Mouse (Mus musculus) MEL (cell line): ENCODE measurements at regions not wholly inside any gene's neighbourhood (a gene's known extent, or its start where the extent isn't known, plus 50 kb on each side); places are given as distances from the start of the nearest gene placed in this dataset.

ENCODE experiments used
- DNase-seq: peaks from one replicate; pipeline ENCODE4 v3.0.0; 2011; ENCODE audit warnings: low read depth, low spot score
- H3K27ac ChIP-seq: 2 replicates; pipeline ENCODE4 v1.5.1; 2012; ENCODE audit warnings: low read depth, mild to moderate bottlenecking, control low read depth, low read length, moderate library complexity; ENCODE audit not compliant: control insufficient read depth
- H3K27me3 ChIP-seq, 2 experiments: fragments of 150-350 bp in 1 of 2; sonication (generic) in 1 of 2; 2 replicates each; pipeline ENCODE4 v1.6.1; 2012; ENCODE audit warnings: low read length in 2 of 2, mild to moderate bottlenecking in 2 of 2, improper control_type of control experiment in 1 of 2, moderate library complexity in 1 of 2; ENCODE audit not compliant: insufficient read depth in 2 of 2, control insufficient read depth in 1 of 2
- H3K36me3 ChIP-seq, 2 experiments: 2 replicates each; pipeline ENCODE4 v1.6.1; 2012 to 2014; ENCODE audit warnings: low read length in 2 of 2, improper control_type of control experiment in 1 of 2, inconsistent platforms in 1 of 2, mild to moderate bottlenecking in 1 of 2; ENCODE audit not compliant: insufficient read depth in 2 of 2, control insufficient read depth in 1 of 2
- H3K4me1 ChIP-seq, 2 experiments: fragments of 150-350 bp in 1 of 2; sonication (generic) in 1 of 2; 2 replicates each; pipeline ENCODE4 v1.6.1; 2012; ENCODE audit warnings: low read length in 2 of 2, improper control_type of control experiment in 1 of 2, mild to moderate bottlenecking in 1 of 2; ENCODE audit not compliant: insufficient read depth in 2 of 2, control insufficient read depth in 1 of 2
- H3K4me3 ChIP-seq, 2 experiments: fragments of 150-350 bp in 1 of 2; sonication (generic) in 1 of 2; 2 replicates each; pipeline ENCODE4 v1.5.1; 2012; ENCODE audit warnings: low read depth in 2 of 2, low read length in 2 of 2, mild to moderate bottlenecking in 2 of 2, moderate library complexity in 2 of 2, control low read depth in 1 of 2, improper control_type of control experiment in 1 of 2; ENCODE audit not compliant: control insufficient read depth in 1 of 2, insufficient read depth in 1 of 2
- H3K79me2 ChIP-seq: 2 replicates; pipeline ENCODE4 v1.6.1; 2012; ENCODE audit warnings: mild to moderate bottlenecking, low read length, moderate library complexity; ENCODE audit not compliant: control insufficient read depth, poor library complexity, insufficient read depth
- H3K9ac ChIP-seq: 2 replicates; pipeline ENCODE4 v1.6.1; 2012; ENCODE audit warnings: low read depth, mild to moderate bottlenecking, control low read depth, low read length, moderate library complexity; ENCODE audit not compliant: control insufficient read depth, poor library complexity, severe bottlenecking
- H3K9me3 ChIP-seq: fragments of 150-350 bp; sonication (generic); replicated peaks from 2 replicates; pipeline ENCODE4 v1.6.1; 2012; ENCODE audit warnings: mild to moderate bottlenecking, low read length, improper control_type of control experiment, moderate library complexity; ENCODE audit not compliant: insufficient read depth
- BHLHE40 ChIP-seq: IDR thresholded peaks from 2 replicates; pipeline ENCODE4 v1.6.1; 2012; ENCODE audit warnings: low read depth, mild to moderate bottlenecking, inconsistent platforms, low read length, improper control_type of control experiment, borderline replicate concordance
- CHD2 ChIP-seq: IDR thresholded peaks from 2 replicates; pipeline ENCODE4 v1.6.1; 2011; ENCODE audit warnings: low read length, improper control_type of control experiment
- ELF1 ChIP-seq: IDR thresholded peaks from 2 replicates; pipeline ENCODE4 v1.6.1; 2014; ENCODE audit warnings: low read depth, mild to moderate bottlenecking, inconsistent platforms, low read length, improper control_type of control experiment, moderate library complexity
- ETS1 ChIP-seq: IDR thresholded peaks from 2 replicates; pipeline ENCODE4 v1.6.1; 2012; ENCODE audit warnings: low read depth, mild to moderate bottlenecking, inconsistent platforms, low read length, improper control_type of control experiment, moderate library complexity
- GABPA ChIP-seq: IDR thresholded peaks from 2 replicates; pipeline ENCODE4 v1.6.1; 2012; ENCODE audit warnings: low read depth, mild to moderate bottlenecking, inconsistent platforms, low read length, improper control_type of control experiment, moderate library complexity
- GATA1 ChIP-seq: IDR thresholded peaks from 2 replicates; pipeline ENCODE4 v1.6.1; 2011; ENCODE audit warnings: low read depth, low read length, improper control_type of control experiment
- HCFC1 ChIP-seq: IDR thresholded peaks from 2 replicates; pipeline ENCODE4 v1.6.1; 2012; ENCODE audit warnings: low read depth, mild to moderate bottlenecking, inconsistent platforms, low read length, improper control_type of control experiment, moderate library complexity
- JUND ChIP-seq: IDR thresholded peaks from 2 replicates; pipeline ENCODE4 v1.6.1; 2011; ENCODE audit warnings: low read depth, mild to moderate bottlenecking, improper control_type of control experiment, low read length
- MAX ChIP-seq: IDR thresholded peaks from 2 replicates; pipeline ENCODE4 v1.6.1; 2011; ENCODE audit warnings: low read length, improper control_type of control experiment
- MXI1 ChIP-seq: IDR thresholded peaks from 2 replicates; pipeline ENCODE4 v1.6.1; 2011; ENCODE audit warnings: mild to moderate bottlenecking, low read depth, low read length, improper control_type of control experiment
- MYC ChIP-seq: IDR thresholded peaks from 2 replicates; pipeline ENCODE4 v1.6.1; 2011; ENCODE audit warnings: low read depth, mild to moderate bottlenecking, low read length, improper control_type of control experiment, moderate library complexity
- NRF1 ChIP-seq: IDR thresholded peaks from 2 replicates; pipeline ENCODE4 v1.6.1; 2014; ENCODE audit warnings: low read depth, mild to moderate bottlenecking, inconsistent platforms, low read length, improper control_type of control experiment, moderate library complexity; ENCODE audit not compliant: poor library complexity, insufficient read depth, severe bottlenecking
- POLR2AphosphoS2 ChIP-seq: IDR thresholded peaks from 2 replicates; pipeline ENCODE4 v1.6.1; 2011; ENCODE audit warnings: low read length, improper control_type of control experiment
- RAD21 ChIP-seq: IDR thresholded peaks from 2 replicates; pipeline ENCODE4 v1.6.1; 2011; ENCODE audit warnings: mild to moderate bottlenecking, low read depth, low read length, improper control_type of control experiment
- RCOR1 ChIP-seq: IDR thresholded peaks from 2 replicates; pipeline ENCODE4 v1.6.1; 2012; ENCODE audit warnings: low read depth, mild to moderate bottlenecking, inconsistent platforms, low read length, improper control_type of control experiment
- TBP ChIP-seq: IDR thresholded peaks from 2 replicates; pipeline ENCODE4 v1.8.0; 2011; ENCODE audit warnings: low read depth, low read length, improper control_type of control experiment
- USF1 ChIP-seq: IDR thresholded peaks from 2 replicates; pipeline ENCODE4 v1.6.1; 2014; ENCODE audit warnings: low read depth, mild to moderate bottlenecking, inconsistent platforms, low read length, improper control_type of control experiment, moderate library complexity
- ZNF384 ChIP-seq: IDR thresholded peaks from 2 replicates; pipeline ENCODE4 v1.6.1; 2012; ENCODE audit warnings: low read depth, mild to moderate bottlenecking, inconsistent platforms, low read length, improper control_type of control experiment

DNA sequence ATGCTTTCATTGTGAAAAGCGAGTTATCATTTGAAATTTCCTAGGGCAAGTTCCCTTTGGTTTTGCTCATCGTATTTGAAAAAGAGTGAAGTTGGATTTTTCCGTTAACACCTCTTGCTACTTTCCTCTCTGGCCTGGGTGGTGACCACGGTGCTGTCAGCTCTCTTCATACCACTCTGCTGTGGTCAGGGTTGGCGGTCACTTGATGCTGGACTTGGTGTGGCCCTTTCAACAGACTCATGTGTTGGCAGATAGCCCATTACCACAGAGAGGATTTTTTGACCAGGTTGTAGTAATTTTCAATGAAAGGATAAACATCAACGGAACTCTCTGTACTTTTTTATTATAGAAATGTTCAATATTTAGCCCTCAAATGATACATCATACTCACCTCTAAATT is 354.3 kb upstream of the Pik3r1 start:
- no peaks in the 10 kb centered on the region for H3K4me1 ChIP-seq
- H3K27me3 ChIP-seq = no peaks in the 10 kb centered on the region
- H3K9ac ChIP-seq = no peak overlapping the region
- H3K9me3 ChIP-seq = no peaks in the 10 kb centered on the region
- H3K4me3 ChIP-seq = no peak overlapping the region
- no peaks in the 10 kb centered on the region for H3K79me2 ChIP-seq
- no peak overlapping the region for H3K27ac ChIP-seq
- DNase-seq = no peak
- H3K36me3 ChIP-seq = no peaks in the 10 kb centered on the region
- TF ChIP-seq MXI1 = no peak
- no peak for TF ChIP-seq POLR2AphosphoS2
- no peak for TF ChIP-seq GATA1
- no peak for TF ChIP-seq ELF1
- TF ChIP-seq HCFC1 = no peak
- TF ChIP-seq GABPA = no peak
- no peak for TF ChIP-seq JUND
- TF ChIP-seq ETS1 = no peak
- TF ChIP-seq ZNF384 = no peak
- no peak for TF ChIP-seq USF1
- no peak for TF ChIP-seq BHLHE40
- TF ChIP-seq RCOR1 = no peak
- TF ChIP-seq TBP = no peak
- TF ChIP-seq NRF1 = no peak
- TF ChIP-seq MYC = no peak
- TF ChIP-seq RAD21 = no peak
- TF ChIP-seq MAX = no peak

DNA sequence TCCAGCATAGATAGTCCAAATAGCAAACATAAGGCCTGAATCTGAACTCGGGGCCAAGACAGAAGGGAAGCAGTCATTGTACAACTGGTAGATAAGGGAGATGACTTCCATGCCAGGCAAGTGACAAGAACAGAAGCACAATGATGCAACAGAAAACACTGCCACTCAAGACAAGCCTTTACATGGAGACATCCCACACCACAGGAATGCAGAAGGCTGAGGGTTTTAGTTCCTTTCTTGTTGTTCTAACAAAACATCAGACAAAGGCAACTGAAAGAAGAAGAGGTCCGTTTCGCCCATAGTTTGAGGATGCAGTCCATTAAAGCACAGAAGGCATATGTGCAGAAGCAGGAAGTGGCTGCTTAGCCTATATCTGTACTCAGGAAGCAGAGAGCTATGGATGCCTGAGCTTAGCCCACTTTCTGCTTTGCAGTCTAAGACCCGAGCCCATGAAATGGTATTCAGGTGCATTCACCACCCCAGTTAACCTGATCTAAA is 360.0 kb upstream of the Pik3r1 start:
- H3K79me2 ChIP-seq = no peaks in the 10 kb centered on the region
- no peaks in the 10 kb centered on the region for H3K4me1 ChIP-seq
- DNase-seq = no peak
- H3K9ac ChIP-seq = no peak overlapping the region
- H3K9me3 ChIP-seq = no peaks in the 10 kb centered on the region
- no peaks in the 10 kb centered on the region for H3K27me3 ChIP-seq
- no peak overlapping the region for H3K27ac ChIP-seq
- H3K4me3 ChIP-seq = no peak overlapping the region
- no peaks in the 10 kb centered on the region for H3K36me3 ChIP-seq
- TF ChIP-seq CHD2 = no peak
